Mouse (Mus musculus): Measurements from ENCODE around the gene Rbm44.

The Rbm44 gene

DNA sequence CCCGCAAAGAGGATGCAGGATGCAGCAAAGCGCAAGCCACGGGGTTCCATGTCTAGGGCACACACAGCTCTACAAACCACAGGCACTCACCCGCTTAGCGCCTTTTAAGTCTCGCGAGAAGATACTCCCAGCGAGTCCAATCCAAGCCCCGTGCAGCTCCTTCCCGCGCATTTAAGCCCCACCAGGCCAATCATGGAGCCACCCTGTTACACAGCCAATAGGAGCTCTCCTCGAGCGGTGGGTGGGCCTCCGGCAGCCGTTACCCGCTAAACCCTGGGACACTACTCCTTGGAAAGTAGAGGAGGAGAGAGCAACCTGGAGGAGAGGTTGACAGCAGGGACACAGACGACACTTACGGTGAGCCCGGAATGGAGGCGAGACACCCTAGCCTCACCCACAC is at the start of gene Rbm44:
TSS of gene Rbm44 (plus strand) at position 277 of the 400 bp plus-strand sequence.
- peak; percentile 8 for DNase-seq

DNA sequence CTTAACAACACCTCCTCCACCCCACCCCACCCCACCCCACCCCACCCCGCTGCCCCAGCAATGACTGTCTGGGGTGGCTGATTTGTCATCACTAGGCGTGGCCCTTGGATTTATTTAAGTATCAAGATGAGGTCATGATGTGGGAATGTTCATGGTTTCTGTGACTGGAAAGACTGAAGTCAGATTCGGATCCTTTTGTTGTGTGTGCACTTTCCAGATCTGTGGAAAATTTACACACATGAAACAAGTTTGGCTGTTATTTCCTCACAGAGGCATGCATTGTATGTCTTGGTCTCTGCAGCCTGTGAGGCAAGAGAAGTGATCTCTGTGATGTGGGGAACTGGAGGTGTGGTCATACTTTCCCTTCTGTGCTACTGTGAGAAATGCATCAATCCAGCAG is 49.6 kb upstream of the Rbm44 start:
- no peak for DNase-seq

DNA sequence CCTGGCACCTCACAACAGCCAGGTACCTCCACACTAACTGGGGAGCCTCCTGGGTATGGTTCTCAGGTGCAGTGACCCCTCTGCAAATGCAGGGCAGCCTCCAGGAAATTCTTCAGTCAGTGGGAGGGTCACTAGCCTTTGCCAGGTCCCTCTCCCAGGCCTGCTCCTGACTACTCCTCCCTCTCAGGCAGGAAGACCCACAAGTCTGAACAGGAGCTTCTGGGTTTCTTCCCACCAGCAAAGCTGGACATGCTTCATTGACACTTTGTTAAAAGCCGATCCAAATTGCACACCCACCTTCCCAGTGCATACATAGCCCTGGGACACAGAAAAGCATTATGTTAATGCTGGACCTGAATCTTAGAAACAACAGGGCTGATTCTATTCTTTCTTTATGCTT is 49.0 kb upstream of the Rbm44 start:
- DNase-seq: no peak

DNA sequence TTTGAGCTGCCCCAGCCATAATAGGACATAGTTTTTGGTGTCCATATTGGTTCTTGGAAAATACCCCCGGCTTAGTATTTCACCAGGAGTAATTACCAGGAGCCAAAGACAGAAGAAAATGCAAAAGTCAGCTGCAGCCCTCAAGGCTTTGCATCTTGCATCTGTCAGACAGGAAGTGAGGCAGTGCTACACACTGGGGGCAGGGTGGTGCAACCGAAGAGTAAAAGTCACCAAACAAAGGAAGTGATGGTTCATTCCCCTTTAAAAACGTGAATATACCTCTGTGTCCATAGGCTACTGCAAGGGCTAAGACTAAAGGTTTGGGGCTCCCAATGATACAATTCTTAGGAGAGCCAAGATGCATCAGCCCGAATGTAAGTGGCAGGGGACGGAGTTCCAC is 48.4 kb upstream of the Rbm44 start:
- no peak for DNase-seq

DNA sequence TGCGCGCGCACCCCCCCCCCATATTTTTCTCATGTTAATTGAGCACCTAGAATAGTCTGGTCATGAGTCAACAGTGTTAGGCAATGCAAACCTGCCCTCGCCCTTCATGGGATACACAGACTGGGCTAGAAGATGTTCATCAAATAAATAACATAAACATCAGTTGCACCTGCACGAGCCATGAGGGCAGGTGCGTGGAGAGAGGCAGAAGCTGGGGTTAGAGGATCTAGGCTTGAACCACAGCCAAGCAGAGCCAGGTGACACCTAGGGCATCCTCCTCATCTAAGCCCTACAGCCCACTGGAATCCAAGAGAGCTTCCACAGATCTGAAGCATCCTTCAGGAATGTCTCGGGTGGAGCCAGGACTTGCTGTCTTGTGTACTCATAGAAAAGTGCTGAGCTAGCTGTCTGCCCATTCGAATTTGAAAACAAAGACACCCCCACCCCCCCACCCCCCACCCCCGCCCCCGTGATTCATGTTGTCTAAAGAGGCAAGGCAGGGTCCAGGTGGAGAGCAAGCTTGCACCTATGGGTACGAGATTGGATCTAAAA is 47.5 kb upstream of the Rbm44 start:
- no peak for DNase-seq

DNA sequence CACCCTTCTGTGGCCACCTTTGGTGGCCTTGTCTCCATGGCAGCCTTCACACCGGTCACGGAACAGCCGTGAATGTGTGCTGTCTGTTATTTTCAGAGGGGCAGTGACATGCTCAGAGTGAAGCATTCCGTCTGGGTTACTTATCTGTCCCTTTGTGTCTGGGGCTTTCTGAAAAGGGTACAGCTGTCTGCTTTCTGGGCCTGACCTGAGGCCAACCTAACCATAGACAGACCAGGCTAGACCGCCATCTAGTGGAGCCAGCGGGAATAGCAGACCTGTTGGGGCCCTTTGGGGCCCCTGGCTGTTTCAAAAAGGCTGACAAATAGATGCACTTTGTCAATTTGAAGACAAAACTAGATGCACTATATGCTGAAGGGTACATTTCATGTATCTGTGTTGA is 46.0 kb upstream of the Rbm44 start:
- DNase-seq: peak; percentile 84

DNA sequence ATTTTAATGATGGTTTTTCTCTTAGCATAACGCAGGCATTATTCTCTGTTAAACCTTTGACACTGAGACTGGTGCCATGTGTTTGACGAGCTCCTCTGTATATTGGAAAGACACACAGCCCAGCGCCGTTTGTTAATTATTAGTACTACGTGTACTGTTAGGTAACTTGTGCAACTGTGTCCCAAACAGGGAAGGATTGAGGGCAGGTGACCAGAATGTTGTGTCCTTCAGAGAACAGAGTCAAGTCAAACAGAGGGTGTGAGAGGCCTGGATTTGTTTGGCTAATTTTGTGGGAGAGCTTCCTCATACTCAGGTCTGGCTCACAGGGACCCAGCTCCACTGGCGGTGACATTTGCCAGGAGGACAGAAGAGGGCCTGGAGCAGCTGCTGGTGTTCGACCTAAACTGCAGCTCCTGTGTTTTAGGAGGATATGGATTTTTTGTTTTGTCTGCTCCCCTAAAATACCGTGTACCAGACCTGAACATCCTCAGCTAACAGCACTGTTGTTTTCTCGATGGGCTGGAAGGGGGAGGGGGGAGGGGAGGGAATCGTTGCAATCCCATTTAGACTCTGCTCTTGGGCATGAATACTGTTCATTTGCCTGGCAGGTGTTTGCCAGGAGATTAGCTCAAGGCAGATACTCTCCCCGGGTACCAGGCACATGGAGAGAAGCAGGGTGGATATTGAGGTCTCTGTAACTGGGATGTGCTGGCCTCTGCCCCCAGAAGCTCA is 43.0 kb upstream of the Rbm44 start:
- peak; percentile 20 for DNase-seq

DNA sequence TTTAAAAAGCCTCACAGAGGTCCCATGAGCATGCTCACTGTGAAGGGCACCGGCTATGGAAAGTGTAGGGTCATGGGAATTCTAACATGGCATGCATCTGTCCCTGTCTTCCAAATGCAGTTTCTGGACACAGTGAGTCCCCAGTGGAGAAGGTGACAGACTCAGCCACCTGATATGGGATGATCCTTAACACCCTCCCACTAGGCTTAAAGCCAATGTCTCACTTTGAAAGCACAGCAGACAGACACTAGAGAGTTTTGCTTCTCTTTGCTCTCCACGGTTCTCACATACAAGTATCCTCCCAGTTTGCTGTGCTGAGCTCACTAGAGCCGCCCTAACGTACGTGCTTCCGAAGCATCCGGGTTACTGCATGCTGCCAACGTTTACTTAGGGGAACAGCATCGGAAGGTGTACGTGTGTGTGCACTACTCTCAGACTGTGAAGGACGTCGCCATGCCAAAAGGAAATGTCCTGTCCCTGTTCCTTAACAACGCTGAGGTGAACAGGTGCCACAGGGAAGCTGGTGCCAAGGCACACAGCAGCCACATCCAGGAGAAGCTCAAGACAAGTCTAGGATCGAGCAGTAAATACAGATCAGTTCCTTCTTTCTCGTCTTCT is 41.4 kb upstream of the Rbm44 start:
- DNase-seq: no peak

DNA sequence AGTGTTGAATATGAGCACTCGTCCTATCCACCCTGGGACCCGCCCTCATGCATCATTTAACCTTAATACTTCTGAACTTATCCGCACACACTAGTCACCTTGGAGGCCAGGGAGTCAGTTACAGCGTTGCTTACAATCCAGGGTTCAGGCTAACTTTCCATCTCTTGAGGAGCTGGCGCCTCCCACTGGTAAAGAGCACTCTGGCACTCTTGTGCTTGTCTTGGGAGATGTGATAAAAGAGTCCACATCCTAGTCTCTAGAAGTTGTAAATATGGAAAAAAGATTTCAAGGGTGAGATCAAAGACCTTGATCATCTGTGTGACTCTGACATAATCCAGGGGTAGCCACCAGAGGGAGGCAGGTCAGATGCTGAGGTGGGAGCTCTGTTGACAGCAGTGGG is 37.3 kb upstream of the Rbm44 start:
- no peak for DNase-seq

DNA sequence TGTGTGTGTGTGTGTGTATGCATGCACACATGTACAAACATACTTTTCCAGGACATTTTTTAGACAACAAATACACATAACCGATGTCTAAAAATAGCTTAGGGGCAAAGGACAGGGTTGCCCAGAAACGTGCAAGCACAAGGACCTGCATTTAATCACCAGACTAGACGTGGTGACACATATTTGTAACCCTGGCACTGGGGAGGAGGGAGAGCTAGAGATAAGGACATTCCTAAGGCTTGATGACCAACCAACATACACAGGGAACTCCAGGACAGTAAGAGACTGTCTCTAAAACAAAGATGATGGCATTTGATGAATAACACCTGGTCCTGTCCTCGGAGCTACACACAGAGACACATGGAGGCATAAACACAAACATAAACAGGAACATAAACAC is 35.6 kb upstream of the Rbm44 start:
- no peak for DNase-seq

DNA sequence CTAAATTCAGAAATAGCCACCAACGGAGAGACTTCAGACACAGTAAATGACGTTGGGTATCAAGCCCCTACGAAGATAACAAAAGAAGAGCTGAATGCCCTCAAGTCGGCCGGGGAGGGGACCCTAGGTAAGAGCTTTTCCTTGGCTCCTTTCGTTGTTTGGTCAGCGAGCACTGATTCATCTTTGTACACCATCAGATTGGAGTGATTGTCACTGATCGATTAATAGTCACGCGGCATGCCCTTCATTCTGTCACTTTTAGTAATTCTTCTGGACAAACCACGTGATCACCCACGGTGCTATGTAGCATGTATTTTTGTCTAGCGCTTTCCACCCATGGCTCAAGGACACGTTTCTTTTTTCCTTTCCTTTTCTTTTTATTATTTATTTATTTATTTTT is 32.7 kb upstream of the Rbm44 start:
- no peak for DNase-seq

DNA sequence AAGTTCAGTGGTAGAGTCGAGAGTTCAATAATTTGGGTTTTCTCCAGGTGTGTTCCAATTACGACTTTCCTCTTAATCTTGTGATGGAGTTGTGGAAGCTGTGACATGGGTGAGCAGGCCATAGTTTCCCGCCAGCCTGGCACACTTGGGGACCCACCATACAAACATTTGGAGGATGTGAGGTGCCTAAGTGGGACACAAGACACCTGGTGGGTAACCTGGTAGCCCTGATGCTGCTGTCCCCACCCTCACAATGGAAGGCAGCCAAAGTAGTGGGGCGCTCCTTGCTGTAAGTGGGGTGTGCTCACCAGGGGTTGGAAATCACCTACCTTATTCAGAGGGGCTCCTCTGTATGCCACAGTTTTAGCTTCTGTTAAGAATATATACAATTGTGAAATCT is 32.3 kb upstream of the Rbm44 start:
- DNase-seq: no peak

DNA sequence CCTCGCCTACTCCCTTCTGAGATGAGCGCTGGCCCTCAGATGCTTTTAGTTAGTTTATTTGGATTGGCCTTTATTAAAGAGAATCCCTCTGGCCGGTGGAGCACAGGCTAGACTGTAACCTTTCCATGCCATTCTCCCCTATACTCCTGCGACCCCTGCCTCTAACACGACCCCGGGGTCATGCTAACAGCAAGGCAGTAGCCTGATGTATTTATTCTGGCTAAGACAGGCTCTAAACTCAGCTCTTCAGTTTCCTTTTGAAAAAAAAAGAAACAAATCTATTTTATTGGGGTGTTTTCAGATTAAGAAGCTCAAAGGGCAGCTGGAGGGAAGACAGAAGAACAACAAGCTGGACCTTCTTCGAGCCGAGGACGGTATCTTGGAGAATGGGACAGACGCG is 22.8 kb upstream of the Rbm44 start:
- no peak for DNase-seq

DNA sequence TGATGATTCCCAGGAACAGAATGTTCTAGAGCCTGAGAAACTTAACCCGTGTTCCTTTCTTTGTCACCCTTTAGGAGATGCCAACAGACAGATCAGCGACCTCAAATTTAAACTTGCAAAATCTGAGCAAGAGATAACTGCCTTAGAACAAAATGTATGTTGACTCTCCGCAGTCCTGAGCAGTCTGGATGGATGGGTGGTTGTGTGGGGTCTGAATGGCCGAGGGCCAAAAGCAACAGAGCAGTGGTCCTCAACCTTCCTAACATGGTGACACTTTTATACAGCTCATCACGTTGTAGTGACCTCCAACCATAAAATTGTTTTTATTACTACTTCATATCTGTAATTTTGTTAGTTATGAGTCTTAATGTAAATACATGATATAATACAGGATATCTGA is 21.9 kb upstream of the Rbm44 start:
- no peak for DNase-seq

DNA sequence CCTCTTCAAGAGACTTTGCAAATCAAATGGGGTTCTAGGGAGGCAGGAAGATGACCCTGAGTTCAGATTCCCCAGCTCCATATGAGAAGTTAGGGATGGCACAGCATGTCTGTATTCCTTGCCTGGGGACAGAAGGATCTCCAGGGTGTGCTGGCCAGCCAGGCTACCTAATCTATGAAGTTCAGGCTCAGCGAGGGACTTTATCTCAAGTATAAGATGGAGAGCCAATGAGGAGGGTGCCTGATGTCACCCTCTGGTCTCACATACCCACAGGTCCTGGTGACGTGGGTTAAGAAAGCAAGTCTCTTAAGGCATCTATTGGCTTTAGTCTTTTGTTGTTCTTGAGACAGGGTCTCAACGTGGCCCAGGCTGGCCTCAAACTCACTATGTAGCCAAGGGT is 21.4 kb upstream of the Rbm44 start:
- no peak for DNase-seq

DNA sequence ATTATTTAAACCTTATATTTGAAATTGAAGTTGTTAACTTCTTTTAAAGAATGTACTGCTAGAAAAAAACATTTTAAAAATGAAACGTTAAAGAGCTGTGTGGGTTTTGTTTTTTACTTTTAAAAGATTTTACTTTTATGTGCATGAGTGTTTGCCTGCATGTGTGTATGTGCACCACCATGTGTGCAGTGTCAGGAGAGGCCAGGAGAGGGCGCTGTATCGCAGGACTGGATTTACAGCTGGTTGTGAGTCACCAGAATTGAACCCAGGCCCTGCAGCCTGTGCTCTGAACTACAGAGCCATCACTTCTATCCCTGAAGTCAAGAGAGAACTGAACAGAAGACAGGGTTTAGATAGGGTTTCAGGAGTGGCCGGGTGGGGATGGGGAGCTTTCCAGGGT is 16.0 kb upstream of the Rbm44 start:
- DNase-seq: no peak

DNA sequence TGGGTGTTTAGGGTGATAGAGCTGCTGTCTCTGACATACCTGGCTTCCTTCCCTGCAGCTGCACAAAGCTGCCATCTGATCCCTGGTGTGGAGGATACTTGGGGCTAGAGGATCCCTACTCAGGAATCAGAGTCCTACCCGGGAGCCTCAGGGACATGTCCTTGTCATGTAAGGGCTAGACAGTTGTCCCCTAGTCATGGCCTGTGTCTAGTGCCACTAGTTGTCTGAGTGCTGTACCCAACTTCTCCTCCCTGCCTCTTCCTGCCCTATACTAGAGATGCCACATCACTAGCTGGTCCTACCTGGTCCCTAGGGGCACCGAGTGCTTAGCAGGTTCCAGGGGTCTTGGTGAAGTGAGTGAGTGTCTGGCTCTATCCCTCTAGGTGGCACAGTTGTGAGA is 7.9 kb upstream of the Rbm44 start:
- no peak for DNase-seq

DNA sequence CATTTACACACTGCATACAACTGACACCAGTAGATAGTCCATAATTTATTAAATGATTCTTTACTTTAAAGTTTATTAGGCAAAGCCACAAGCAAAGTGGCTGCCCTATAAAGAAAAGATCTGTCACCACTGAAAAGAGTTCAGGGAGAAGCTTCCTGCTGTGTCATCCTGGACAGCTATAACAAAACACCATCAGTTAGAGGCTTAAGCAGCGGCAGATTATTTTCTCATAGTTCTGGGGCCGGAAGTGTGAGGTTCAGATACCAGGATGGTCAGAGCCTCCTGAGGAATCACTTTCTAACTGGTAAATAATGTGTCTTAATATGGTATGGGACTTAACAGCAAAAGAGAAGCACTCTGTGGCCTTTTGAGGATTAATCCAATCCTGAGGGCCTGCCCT is 6.6 kb downstream of the Rbm44 start:
- no peak for DNase-seq

DNA sequence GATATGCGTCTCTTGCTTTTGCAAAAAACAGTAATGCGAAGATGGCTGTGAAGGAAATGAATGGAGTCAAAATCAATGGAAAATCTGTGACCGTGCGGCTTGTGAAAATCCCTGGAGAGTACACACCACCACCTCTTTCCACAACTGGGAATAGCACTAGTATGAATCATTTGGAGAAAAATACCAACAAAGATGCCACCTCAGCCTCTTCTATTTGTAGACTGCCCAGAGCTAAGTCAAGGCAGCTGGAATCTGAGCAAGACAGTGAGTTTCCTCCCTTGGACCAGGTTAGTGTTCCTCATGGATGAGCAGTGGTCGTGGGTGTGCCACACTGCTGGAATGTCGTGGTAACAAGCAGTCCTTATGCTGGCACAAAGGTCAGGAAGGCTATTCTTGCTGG is 21.9 kb downstream of the Rbm44 start:
- no peak for DNase-seq

DNA sequence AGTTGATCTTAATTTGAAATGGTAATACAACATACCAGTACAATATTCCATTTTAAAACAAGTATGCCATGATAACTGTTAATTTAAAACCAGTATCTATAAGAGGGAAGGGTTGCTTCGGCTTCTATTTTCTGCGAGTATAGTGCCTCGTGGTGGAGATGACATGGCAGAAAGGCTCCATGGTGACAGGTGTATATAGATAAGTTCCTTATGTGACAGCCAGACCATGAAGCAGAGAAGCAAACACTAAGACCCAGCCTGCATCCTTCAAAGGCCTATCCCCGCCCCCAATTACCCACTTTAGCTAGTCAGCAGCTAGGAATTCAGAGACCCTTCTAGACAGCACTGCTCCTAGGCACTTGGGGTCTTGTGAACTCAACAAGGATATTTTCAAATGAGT is 24.3 kb downstream of the Rbm44 start:
- DNase-seq: no peak

DNA sequence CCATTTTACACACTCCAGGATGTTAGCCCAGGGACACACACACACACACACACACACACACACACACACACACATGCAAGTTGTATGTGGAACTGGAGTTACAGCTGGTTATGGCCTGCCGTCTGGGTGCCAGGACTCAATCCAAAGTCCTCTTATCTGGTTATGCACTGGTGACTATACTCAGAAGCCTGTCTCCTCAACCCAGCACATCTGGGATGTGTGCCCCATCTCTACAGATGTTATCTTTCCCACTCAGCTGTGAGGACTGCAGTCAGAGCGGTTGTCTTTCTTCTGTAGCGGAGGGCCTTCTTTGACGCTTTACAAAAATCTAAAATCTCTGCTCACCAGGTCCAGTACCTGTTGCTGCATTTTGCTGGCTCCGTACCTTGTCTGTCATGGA is 29.9 kb downstream of the Rbm44 start:
- no peak for DNase-seq

DNA sequence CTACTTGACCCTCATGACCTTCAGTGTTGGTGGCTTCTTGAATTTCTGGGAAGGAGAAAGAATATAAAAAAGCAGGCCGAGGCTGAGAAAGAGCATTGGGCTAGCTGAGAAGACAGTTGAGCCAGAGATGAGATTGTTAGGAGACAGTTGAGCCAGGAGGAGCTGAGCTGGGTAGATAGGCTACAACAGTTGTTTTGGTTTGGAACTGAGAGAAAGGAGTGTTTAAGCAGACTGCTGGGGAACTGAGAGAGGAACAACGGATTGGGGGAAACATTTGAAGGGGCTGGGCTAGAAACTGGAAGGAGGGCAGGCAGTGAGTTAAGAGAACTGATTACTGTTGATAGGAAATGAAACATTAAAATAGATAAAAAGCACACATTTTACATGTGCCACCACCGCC is 31.1 kb downstream of the Rbm44 start:
- DNase-seq: no peak

DNA sequence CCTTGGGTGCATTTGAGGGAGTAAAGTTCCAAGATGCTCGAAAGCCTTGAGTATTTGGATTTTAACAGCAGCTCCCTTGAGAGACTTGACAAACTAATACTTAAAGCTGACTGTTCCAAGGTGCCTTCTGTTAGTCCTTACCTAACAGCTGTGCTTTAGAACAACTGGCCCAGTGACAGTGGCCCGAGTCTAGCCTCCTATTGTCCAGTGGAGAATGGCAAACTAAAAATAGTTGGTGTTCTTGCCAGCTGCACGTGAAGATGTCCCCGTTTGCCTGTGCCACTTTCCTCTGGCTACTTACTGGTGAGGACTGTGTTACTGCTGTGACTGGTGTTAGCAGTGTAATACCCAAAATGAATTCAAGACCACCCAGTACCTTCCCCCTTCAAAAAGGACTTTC is 32.0 kb downstream of the Rbm44 start:
- DNase-seq: no peak

DNA sequence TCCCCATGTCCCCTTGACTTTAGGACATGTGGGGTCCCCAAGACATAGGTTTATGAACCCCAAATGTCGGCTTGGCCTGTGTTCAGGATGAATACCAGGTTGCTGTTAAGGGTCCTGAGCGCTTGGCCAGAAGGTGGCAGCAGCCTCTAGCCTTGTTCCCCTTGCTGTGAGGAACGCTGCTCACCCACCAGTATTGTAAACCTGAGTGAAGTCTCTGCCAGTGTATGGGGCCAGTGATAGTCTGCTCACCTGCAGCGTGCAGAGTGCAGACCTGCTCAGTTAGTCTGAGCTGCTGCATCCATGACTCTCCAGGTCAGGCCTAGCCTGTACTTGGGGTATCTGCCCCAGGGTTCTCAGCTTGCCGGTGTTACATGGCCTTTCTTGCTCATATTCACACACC is 34.2 kb downstream of the Rbm44 start:
- DNase-seq: peak; percentile 73
